Mouse (Mus musculus) liver, embryonic 14.5 days (tissue): ENCODE results near the gene Trib2.

Source experiments
- CTCF ChIP-seq: IDR thresholded peaks from 2 replicates; pipeline ENCODE4 v1.5.1; 2016; ENCODE audit warnings: antibody characterized with exemption, low read depth, control low read depth
- EP300 ChIP-seq: IDR thresholded peaks from 2 replicates; pipeline ENCODE4 v1.6.1; 2016; ENCODE audit warnings: antibody characterized with exemption, low read depth

- TF ChIP-seq CTCF: no peak
- TF ChIP-seq EP300: no peak
These were observed 23.4 kb downstream of the Trib2 start for GRCm38 (mm10) chr12:15793336-15793735.
